Mouse (Mus musculus) cortical plate, adult 2 months (tissue): ENCODE results near the gene Ldb2.

ENCODE experiments used
- CTCF ChIP-seq: fragments of 200-500 bp; IDR thresholded peaks from 2 replicates; pipeline ENCODE4 v1.5.1; 2011; ENCODE audit warnings: mild to moderate bottlenecking, control low read depth, low read length; ENCODE audit not compliant: insufficient read depth; ENCODE audit errors: extremely low read depth
- POLR2A ChIP-seq: fragments of 200-500 bp; IDR thresholded peaks from 2 replicates; pipeline ENCODE4 v1.6.1; 2011; ENCODE audit warnings: mild to moderate bottlenecking, low read length, control low read depth; ENCODE audit not compliant: insufficient read depth; ENCODE audit errors: extremely low read depth

DNA sequence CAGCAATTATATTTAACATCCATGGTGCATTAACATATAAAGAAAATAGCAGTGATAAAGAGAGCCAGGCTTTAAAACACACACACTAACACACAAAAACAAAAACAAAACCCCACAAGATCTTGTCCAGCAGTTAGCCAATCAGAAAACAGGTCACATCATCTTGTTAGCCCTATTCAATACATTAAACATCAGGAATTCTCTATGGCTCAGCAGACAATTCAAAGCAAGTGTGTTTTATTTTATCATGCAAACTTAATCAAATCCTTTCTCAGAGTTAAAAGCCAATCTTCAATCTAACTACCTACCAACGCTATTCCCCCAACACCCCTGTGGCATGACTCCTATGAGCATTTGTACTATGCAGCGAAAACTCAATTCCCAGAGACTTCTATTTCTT is 1.4 kb downstream of the Ldb2 start:
- no peak for TF ChIP-seq POLR2A
- no peak for TF ChIP-seq CTCF
